Mouse (Mus musculus): ENCODE results near the gene Nbea. TPM values are rescaled to one million over a fixed set of nuclear protein-coding genes. Genes with fewer than 3 reads are reported as not detected.
"Not testable (repeated sequence)": the region's sequence is repeated elsewhere in the genome, so short reads cannot be mapped to it uniquely, and the experiment has no call there.

Gene Nbea
- polyA plus RNA-seq, 1 experiment = 17.5 TPM

DNA sequence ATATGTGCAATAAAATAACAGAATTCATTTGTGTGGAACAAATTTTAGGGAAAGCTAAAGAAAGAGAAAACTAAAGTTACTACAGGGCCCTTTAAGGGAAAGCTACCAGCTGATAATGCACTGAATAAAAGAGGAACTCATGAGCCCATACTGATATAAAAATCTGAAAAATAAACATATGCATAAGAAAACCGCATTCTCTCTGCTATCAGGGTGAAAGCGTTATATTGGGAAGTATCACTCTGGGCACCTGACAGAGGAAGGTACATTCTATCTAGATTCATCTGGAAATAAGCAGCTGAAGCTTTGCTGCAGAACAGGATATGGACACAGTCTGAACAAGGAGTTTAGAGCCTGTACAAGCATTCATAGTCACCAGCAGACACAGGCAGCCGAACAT lies 148.9 kb downstream of the Nbea start:
- no peak for DNase-seq (ENCODE audit: low spot score)

DNA sequence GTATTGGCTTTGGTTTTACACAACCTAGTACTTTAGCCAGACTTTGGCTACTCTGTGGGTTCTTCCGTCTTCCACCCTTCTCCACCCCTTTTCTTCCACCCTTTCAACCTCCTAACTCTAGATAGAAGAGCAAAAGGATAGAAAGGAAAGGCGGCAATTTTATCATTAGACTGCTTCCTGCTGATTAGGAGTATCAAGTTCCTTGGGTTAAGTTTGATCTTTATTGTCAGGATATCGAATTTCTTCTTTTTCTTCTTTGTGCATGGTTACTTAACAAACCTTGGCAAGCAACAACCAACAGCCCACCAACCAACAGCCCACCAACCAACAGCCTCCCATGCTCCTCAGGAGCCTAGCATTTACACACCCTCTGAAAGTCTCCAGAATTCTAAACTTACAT lies 165.0 kb downstream of the Nbea start:
- DNase-seq (ENCODE audit: low spot score) = no peak

DNA sequence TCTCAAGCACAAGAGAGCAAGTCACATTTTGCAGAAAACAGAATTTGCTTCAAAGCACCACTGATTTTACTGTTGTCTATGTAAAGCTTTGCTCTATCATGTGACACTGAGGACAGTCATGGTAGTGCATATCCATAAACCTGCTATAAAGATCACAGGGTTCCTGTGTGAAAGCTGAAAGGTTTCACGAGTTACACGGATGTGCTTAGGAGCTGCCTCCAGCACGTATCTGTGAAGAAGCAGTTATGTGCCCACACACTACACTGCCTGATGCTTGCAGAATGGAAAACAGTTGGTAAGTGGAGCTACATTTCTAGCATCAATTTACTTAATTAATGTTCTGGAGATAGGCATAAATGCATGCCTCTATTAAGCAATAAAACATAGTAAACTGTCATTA lies 172.4 kb downstream of the Nbea start:
- no peak for DNase-seq (ENCODE audit: low spot score)

DNA sequence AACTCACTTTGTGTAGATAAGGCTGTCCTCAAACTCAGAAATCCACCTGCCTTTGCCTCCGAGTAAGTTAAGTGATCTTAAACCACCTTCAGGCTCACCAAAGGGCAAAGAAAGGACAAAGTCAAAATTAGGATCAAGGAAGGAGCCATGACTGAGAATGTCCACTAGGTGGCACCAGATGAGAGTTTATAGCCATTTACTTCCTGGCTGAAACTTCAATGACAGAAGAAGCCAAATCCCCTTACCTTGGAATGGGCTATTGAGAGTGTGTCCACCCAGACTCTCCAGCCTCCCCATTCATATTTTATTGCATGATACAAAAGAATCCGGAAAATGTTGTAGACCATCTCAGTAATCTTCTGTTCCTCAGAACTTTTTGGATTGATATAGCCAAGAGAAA lies 175.5 kb downstream of the Nbea start:
- no peak for DNase-seq (ENCODE audit: low spot score)

DNA sequence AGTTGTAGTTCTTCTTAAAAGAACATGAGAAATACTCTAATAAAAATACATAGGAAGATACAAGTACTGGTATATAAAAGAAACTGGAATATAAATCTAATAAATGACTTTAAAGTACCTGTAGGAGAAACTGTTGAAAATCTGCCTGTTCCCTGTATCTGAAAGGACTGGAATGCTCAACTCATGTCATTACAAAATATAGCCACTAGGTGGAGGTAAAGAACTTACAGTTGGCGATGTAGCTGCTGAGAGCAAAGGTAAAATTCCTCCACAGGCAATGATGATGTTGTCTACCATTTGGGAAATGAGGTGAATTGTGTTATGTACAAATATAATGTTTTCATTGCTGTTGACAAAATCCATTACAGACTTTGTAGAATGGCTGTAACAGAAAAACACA lies 183.2 kb downstream of the Nbea start:
- DNase-seq (ENCODE audit: low spot score) = no peak

DNA sequence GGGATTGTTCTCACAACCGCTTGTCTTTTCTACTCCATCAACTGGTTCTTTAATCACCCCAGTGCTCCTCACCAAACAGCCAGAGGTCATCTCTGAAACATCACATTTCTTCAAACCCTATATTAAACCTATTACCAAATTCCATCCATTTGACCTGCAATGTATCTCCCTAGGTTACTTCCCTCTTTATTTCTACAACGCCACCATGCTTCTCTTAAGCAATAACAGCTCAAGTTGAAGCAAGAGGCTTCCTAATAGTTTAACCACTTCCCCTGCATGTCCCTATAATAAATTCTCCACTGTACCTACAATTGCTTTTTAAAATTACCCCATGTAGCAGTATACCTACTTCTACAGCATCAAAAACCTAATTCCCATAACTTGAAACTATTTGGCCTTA lies 205.1 kb downstream of the Nbea start:
- DNase-seq (ENCODE audit: low spot score) = no peak

DNA sequence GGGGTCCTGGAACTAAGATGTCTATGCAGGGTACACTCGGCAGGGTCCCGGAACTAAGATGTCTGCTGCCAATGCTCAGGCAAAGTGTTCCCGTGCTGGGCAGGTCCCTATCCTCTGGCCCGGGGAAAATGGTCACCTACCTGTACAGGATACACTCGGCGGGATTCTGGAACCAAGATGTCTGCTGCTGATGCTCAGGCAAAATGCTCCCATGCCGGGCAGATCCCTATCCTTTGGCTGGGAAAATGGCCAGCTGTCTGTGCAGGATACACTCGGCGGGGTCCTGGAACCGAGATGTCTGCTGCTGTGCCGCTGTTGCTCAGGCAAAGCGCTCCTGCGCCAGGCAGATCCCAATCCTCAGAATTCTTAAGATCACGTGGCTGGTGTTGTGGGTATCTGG lies 206.5 kb downstream of the Nbea start:
- DNase-seq (ENCODE audit: low spot score) = not testable (repeated sequence)

DNA sequence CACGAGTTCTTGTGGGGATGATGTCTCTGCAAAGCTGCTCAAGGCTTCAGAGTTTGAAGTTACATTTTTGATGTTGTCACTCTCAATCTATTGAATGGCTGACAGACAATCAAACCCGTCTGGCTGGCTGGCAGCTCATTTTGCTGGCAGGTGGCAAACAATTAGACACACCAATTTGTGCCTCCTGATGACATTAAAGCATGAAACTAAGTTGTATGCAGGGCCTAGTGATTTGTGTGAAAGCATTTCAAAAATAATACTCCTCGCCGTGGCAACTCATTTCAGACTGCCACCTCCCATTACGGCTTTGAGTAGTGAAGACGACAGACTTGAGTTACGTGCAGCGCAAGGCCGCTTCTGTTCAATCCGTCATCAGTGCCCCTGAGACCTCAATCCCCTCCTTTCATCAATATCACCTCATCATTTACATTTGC lies 217.8 kb downstream of the Nbea start:
- DNase-seq (ENCODE audit: low spot score) = no peak

DNA sequence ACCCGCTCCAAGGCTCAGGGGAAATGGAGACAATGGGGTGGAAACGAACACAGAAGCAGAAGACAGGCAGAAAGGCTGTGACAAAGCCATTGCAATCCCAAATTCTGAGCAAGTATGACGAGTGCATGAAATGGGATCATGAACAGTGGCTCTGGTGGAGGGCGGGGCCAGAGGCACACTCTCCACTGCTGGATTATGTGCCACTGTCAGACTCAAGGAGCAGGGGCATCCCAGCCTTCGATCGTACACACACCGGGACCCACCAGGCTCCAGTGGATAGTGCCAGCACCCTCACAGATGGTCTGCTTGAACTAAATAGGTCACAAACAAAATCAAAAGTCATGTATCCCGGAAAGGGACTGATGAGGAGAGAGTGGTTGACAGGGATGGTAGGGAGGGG lies 220.5 kb downstream of the Nbea start:
- DNase-seq (ENCODE audit: low spot score) = no peak

DNA sequence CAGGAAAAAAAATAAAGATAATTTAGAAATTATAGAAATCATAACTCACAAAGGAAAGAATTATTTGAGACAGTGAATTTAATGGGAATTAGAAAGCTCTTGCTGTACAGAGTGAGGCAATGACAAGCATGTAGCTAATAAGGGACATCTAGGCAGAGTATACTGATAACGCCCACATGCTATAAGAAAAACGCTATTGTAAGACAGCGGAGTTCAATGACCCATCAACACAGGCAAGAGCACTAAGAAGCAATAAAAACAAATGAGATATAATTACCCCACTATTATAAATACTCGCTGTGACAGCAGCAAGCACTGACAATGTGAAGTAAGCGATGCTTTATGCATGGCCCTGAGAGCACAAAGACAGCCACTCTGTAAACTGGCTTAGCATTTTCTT lies 233.5 kb downstream of the Nbea start:
- no peak for DNase-seq (ENCODE audit: low spot score)

DNA sequence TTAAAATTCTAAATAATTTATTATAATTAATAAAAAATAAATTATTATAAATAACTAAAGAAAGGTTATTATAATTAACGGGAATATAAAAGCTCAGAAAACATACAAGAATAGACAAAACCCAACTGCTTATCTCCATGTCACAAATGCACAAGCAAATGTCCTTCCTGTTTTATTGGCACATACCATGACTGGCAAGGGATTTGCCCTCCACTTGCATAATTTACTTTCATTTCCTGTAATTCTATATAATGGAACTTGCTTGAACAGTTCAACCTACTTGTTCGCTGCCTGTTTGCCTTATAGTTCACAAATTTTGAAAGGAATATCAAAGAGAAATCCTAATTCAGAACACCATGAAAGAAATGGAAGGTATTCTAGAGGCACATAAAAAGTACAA lies 234.4 kb downstream of the Nbea start:
- DNase-seq (ENCODE audit: low spot score) = no peak

DNA sequence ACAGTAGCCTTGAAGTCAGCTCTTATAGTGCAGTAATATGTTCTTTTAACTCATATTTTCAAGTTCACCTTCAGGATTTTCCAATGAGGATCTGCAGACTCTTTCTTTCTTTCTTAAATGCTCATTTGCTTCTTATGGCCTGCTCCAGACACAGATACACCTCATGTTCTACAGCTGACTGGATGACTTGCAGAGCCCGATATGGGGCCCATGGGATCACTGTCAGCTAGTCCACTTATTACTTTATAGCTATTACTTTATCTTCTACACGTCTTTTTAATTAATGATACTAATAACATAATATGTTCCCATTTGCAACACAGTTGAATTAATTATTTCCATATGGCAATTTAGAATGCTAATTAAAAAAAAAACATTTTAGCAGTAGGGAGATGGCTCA lies 256.2 kb downstream of the Nbea start:
- DNase-seq (ENCODE audit: low spot score) = no peak

DNA sequence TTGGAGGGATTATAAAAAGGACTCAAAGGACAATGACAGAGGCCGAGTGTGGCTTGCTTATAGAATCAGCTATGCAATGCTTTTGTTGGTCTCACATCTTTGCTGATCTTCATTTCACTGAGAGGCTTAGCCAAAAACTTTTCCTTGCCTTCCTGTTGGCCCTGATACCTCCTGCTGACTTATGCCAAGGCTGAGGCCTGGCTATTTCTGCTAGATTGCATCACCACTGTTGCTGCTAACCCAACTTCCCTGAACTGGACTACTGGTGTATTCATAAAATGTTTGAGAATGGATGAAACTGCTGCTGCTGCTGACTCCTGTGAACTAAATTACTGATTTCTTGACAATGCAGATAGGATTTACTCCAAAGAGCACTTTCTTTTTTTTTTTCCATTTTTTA lies 274.2 kb downstream of the Nbea start:
- no peak for DNase-seq (ENCODE audit: low spot score)

DNA sequence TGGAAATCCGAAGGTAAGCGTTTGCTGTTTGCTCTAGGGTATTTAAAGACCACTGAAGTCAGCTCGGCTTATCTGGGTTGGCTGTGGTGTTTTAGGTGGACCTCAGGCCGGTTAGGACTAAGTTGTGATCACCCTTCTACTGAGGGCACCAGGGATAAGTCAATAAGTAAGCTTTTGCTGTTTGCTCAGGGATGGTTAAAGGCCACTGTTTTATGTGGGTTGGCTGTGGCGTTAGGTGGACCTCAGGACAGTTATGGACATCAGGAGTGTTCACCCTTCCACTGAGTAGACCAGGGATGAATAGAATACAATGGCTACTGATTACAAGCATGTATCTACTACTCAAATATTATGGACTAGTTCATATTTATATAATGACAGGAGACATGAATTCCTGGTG lies 292.9 kb downstream of the Nbea start:
- no peak for DNase-seq (ENCODE audit: low spot score)

DNA sequence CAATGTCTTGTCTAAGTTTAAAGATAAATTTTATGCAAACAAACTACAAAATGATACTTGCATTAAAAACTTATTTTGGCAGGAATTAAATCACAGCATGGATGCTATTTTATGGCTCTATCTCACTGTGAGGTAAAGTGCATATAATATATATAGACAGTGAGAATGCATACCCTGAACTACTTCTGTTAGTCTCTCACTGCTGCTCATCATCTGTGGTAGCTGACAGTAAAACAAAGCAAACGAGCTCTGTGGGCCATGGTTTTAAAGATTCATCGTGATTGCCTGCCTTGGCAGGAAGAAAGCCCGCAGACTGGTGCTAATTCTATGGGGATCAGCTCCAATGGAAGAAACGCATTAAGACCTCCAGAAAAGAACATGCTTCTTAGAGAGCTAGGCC lies 294.3 kb downstream of the Nbea start:
- no peak for DNase-seq (ENCODE audit: low spot score)

DNA sequence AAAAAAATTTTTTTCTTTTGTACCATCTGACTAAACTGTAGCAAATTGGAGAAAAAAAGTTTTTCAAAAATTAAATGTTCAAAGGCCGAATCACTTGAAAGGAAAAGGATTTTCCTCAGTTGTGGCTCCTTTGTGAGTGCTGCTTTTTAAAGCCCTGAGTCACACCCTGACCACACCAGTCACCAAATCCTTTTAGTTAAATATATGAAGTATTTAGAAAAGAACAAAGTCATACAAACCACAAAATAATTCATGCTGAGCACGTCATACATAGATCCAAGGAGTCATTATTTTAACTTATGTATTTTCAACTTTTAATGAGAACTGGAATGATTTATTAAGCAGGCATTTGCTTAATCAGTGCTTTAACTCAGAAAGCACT lies 295.7 kb downstream of the Nbea start:
- no peak for DNase-seq (ENCODE audit: low spot score)

DNA sequence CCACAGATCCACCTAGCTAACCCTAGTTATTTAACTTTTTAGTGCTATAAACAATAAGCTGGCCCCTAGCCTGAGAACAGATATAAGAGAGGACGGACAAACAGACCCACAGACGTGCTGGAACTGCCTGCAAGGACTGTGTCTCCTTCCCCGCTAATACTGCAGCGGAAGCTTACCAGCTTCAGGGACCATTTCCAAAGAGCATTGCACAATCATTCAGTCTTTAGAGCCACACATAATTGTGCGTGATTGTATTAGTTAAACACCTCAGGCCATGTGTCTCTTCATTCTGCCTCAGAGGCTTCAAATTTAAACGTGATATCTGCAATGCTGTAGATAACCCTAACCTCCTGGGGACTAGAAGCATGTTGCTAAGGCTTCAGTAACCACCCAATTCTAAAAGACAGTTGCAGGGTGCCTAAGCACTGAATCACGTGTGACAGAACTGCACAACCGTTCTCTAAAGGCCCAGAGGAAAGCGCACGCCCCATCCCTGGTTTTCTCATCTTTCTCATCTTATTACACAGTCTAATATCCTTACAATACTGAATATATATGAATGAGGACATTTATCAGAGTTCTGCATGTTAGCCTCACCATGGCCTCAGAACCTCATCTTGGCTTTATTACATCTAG lies 296.2 kb downstream of the Nbea start:
- no peak for DNase-seq (ENCODE audit: low spot score)

DNA sequence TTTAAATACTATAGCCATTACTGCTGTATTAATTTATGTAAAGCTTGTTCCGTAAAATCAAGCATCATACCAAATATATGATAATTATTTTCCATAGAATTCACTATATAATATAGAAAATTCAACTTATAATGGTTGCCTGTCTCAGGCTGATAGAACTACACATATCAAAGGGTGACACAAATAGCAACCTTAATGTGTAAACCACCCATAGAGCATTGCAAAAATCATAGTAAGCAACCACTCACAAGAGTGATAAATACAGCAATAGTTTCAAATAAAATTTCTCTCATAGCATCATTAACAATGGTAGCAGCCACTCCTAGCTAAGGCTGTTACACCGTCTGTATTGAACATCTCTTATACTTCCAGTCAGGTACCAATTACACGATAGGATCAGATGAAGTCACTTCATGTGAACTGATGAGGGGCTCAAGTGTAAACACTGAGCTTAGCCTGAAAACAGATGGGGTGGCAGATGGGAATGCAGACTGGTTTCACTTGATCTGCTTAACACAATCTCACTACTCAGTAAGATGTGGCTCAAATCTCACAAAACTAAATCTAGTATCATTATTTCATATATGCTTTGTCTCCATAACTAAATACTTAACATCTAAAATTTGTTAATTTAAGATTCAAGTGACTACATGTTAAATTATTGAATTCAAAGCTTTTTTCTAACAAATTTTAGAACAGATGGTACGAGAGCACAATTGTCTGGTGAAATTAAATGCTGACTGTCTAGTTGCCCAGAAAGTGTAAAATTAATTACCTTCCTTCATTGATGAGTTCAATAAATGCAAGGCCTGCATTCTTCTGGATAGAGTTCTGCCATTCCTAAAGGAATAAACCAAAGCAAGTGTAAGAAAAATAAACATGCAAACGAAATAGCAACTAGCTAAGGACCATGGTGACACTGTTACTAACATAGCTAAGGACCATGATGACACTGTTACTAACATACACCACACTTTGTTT lies 310.3 kb downstream of the Nbea start:
- no peak for DNase-seq (ENCODE audit: low spot score)

DNA sequence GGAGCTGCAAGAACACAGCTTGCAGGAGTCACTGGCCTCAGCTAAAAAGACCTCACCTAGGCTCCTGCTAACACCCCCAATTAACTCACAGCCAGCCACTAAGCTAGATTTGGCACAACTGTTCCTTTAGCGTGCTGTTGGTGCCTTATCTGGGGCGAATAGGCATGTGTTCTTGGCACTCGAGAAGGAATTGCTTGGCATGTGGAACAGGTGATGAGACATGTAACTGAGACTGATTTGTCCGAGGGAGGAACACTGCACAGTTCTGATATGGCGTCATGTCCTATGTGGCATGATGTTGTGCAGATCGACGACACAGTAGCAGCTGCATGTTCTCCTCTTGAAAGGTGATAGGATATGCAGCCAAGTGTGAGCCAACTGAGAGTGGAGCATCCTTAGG lies 331.0 kb downstream of the Nbea start:
- no peak for DNase-seq (ENCODE audit: low spot score)

DNA sequence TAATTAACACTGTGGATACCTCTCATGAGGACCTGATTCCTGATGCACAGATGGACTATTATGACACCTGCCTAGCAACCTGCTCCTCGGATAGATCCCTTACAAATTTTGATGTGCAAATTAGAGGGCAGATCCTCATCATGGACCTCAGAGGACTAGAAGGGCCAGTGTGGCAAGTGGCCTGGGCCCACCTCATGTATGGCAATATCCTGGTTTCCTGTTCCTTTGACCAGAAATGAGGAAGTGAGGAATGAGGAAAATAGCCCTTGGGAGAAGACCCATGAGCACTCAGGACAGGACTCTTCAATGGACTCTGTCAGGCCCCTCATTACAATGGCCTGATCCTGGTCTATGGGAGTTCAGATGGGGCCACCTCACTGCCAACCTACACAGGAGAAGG lies 336.4 kb downstream of the Nbea start:
- DNase-seq (ENCODE audit: low spot score) = no peak

DNA sequence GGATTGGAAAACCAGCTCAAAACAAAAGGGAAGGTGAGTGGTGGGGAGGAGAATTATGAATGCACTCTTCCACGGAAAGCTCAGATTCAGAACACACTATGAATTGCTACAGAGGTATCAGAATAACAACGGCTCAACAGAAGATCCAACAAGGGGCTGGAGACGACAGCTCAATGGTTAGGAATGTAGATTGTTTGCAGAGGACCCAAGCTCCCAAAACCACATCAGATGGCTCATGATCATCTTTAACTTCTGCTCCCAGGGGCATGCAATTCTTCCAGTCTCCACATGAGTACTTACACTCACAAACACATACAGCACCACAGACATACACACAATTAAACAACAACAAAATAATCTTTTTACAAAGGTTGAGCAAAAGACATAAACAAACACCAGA lies 346.3 kb downstream of the Nbea start:
- no peak for DNase-seq (ENCODE audit: low spot score)

DNA sequence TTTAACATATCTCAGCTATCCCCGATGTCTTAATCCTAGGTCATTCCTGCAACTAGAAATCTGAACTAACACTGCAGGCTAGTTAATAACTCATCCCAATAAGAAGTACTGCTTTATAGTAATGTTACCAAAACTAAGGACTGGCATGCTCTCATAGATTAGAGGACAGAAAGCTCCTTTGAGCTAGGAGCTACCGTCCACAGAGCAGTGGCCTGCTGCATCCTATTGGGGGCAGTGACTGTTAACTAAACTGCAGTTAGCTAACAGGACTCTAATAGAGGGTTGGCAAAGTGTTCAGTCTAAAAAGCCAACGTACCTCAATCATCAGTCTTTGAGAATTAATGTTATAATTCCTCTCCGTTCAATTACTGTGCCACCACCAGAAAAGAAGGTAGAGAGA lies 348.3 kb downstream of the Nbea start:
- no peak for DNase-seq (ENCODE audit: low spot score)

DNA sequence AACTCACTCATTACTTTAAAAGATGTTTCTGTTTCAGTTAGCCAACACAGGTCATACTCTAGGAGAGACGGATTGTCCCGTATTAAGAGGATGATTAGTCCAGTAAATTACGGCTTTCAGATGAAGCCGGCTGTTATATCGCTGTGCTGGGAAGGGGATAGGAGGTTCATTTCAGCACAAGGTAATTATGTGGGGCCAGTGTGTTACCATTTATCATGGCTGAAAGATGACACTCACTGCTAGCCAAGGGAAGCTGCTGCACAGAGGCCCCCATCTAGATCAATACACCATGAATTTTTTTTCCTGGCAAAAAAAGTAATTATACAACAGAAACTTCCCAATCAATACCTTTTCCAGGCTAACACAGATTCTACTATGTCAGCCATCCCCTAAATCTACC lies 353.3 kb downstream of the Nbea start:
- no peak for DNase-seq (ENCODE audit: low spot score)

Measured in urinary bladder, adult 2 months (tissue).